ENCODE assay signal across 23 mouse cellular contexts in genomic region chr15:82944479-82945195, GRCm38 (mm10). TPM values are rescaled to one million over a fixed set of nuclear protein-coding genes. Genes with fewer than 3 reads are reported as not detected.
DNase-seq lines count a peak whose midpoint lies in the region; ATAC-seq and TF ChIP-seq lines count a peak whose summit lies in the region.
"Had no signal": no experiment of that assay in that cellular context is flagged by ENCODE, and none has a peak within 500 bp of the region (broad histone marks: within the 10 kb centered on the region; RNA-seq: fewer than 3 reads in every experiment).

No protein-coding gene starts in this region.

- H3K4me1 ChIP-seq in hindbrain, embryonic 14.5 days (replicated peaks; ENCODE audit: control insufficient read depth, insufficient read depth, low read length): peaks cover 41% of the 10 kb centered on the region
- H3K4me1 ChIP-seq in hindbrain, postnatal 0 days (ENCODE audit: insufficient read depth, low read length): peaks cover 26% of the 10 kb centered on the region
- peaks cover 12% of the 10 kb centered on the region for H3K4me1 ChIP-seq in lung, embryonic 14.5 days (ENCODE audit: insufficient read depth)
- peaks cover 54% of the 10 kb centered on the region for H3K4me1 ChIP-seq in stomach, embryonic 16.5 days (ENCODE audit: control insufficient read depth, insufficient read depth, low read length)

- no peak for TF ChIP-seq CTCF in hindbrain, postnatal 0 days (IDR thresholded peaks at IDR 0.05; ENCODE audit: low read depth)
- TF ChIP-seq CTCF in lung, embryonic 14.5 days (IDR thresholded peaks at IDR 0.05; ENCODE audit: low read depth): no peak

- H3K9ac ChIP-seq in hindbrain, embryonic 14.5 days: no peak overlapping the region
- no peak overlapping the region for H3K9ac ChIP-seq in hindbrain, postnatal 0 days (replicated peaks; ENCODE audit: low read length)
- H3K9ac ChIP-seq in lung, embryonic 14.5 days: no peak overlapping the region
- peak overlapping the region; percentile 37 for H3K9ac ChIP-seq in stomach, embryonic 16.5 days (ENCODE audit: low read length)
- H3K9ac ChIP-seq: hindbrain, embryonic 12.5 days; limb, embryonic 15.5 days; liver, embryonic 14.5 days; lung, embryonic 15.5 days; midbrain, embryonic 15.5 days had no signal

- no peaks in the 10 kb centered on the region for H3K9me3 ChIP-seq in hindbrain, embryonic 14.5 days (ENCODE audit: control insufficient read depth, low read length)
- H3K9me3 ChIP-seq in hindbrain, postnatal 0 days (ENCODE audit: low read length): no peaks in the 10 kb centered on the region
- no peaks in the 10 kb centered on the region for H3K9me3 ChIP-seq in lung, embryonic 14.5 days (ENCODE audit: low read depth, low read length)
- H3K9me3 ChIP-seq in stomach, embryonic 16.5 days (replicated peaks; ENCODE audit: control insufficient read depth, low read length): no peaks in the 10 kb centered on the region
- H3K9me3 ChIP-seq: hindbrain, embryonic 12.5 days; limb, embryonic 10.5 days; limb, embryonic 15.5 days; lung, embryonic 15.5 days; midbrain, embryonic 10.5 days; midbrain, embryonic 15.5 days had no signal

- H3K4me3 ChIP-seq in hindbrain, embryonic 14.5 days (replicated peaks; ENCODE audit: low read length): no peak overlapping the region
- no peak overlapping the region for H3K4me3 ChIP-seq in hindbrain, postnatal 0 days (ENCODE audit: low read length)
- no peak overlapping the region for H3K4me3 ChIP-seq in lung, embryonic 14.5 days (ENCODE audit: low read depth, low read length)
- H3K4me3 ChIP-seq in stomach, embryonic 16.5 days (replicated peaks; ENCODE audit: low read length): no peak overlapping the region
- H3K4me3 ChIP-seq: hindbrain, embryonic 12.5 days; limb, embryonic 10.5 days; limb, embryonic 15.5 days; lung, embryonic 15.5 days; midbrain, embryonic 10.5 days; midbrain, embryonic 15.5 days had no signal

- H3K27me3 ChIP-seq in hindbrain, embryonic 14.5 days (ENCODE audit: control insufficient read depth, insufficient read depth, low read length): peaks cover 14% of the 10 kb centered on the region; the same call in 1 of the 2 replicates
- no peaks in the 10 kb centered on the region for H3K27me3 ChIP-seq in hindbrain, postnatal 0 days (ENCODE audit: insufficient read depth, low read length)
- no peaks in the 10 kb centered on the region; the same call in 1 of the 2 replicates for H3K27me3 ChIP-seq in lung, embryonic 14.5 days (ENCODE audit: insufficient read depth, low read length)
- H3K27me3 ChIP-seq in stomach, embryonic 16.5 days (ENCODE audit: control insufficient read depth, insufficient read depth, low read length): no peaks in the 10 kb centered on the region
- H3K27me3 ChIP-seq: midbrain, embryonic 15.5 days had no signal

- H3K36me3 ChIP-seq in hindbrain, embryonic 14.5 days (replicated peaks; ENCODE audit: control insufficient read depth, insufficient read depth): no peaks in the 10 kb centered on the region
- no peaks in the 10 kb centered on the region for H3K36me3 ChIP-seq in hindbrain, postnatal 0 days (ENCODE audit: insufficient read depth, low read length)
- H3K36me3 ChIP-seq in lung, embryonic 14.5 days (ENCODE audit: insufficient read depth): no peaks in the 10 kb centered on the region
- H3K36me3 ChIP-seq in stomach, embryonic 16.5 days (ENCODE audit: control insufficient read depth, insufficient read depth, low read length): no peaks in the 10 kb centered on the region
- H3K36me3 ChIP-seq: hindbrain, embryonic 12.5 days; lung, embryonic 15.5 days; midbrain, embryonic 10.5 days; midbrain, embryonic 15.5 days had no signal

- no peak for ATAC-seq in hindbrain, embryonic 14.5 days (ENCODE audit: low FRiP score)
- no peak for ATAC-seq in hindbrain, postnatal 0 days
- peak; percentile 42; the same call in 1 of the 2 replicates for ATAC-seq in lung, embryonic 14.5 days (ENCODE audit: insufficient read depth)
- ATAC-seq in stomach, embryonic 16.5 days (ENCODE audit: insufficient read depth, low FRiP score): no peak
- ATAC-seq: CD4-positive, CD25-positive, alpha-beta regulatory T cell, adult 4 months; forebrain, embryonic 14.5 days; midbrain, embryonic 15.5 days had no signal

- H3K4me2 ChIP-seq in hindbrain, embryonic 14.5 days (replicated peaks): no peak overlapping the region
- H3K4me2 ChIP-seq in hindbrain, postnatal 0 days (ENCODE audit: low read depth, low read length): no peak overlapping the region
- H3K4me2 ChIP-seq in lung, embryonic 14.5 days: no peak overlapping the region
- no peak overlapping the region for H3K4me2 ChIP-seq in stomach, embryonic 16.5 days (ENCODE audit: low read depth, low read length)
- H3K4me2 ChIP-seq: hindbrain, embryonic 12.5 days; limb, embryonic 15.5 days; lung, embryonic 15.5 days; midbrain, embryonic 15.5 days had no signal

- 0 out of 2 replicates have a peak overlapping the region, but pooled peaks have one; percentile 20 for H3K27ac ChIP-seq in hindbrain, embryonic 14.5 days
- no peak overlapping the region for H3K27ac ChIP-seq in hindbrain, postnatal 0 days
- no peak overlapping the region for H3K27ac ChIP-seq in lung, embryonic 14.5 days (ENCODE audit: low read depth)
- H3K27ac ChIP-seq in stomach, embryonic 16.5 days (ENCODE audit: low read length): peak overlapping the region; percentile 48
- H3K27ac ChIP-seq: hindbrain, embryonic 12.5 days; limb, embryonic 10.5 days; limb, embryonic 15.5 days; liver, embryonic 14.5 days; lung, embryonic 15.5 days; midbrain, embryonic 10.5 days; midbrain, embryonic 15.5 days had no signal

- WGBS in hindbrain, embryonic 14.5 days: 73% methylated on average over 9 of the region's 9 CpGs
- WGBS in hindbrain, postnatal 0 days: 70% methylated on average over 9 of the region's 9 CpGs
- WGBS in lung, embryonic 14.5 days: 53% methylated on average over 9 of the region's 9 CpGs
- WGBS in stomach, embryonic 16.5 days: 45% methylated on average over 9 of the region's 9 CpGs

- DNase-seq in hindbrain, embryonic 14.5 days (ENCODE audit: low spot score): no peak
- no peak for DNase-seq in hindbrain, postnatal 0 days (ENCODE audit: low spot score)
- peak; percentile 62 for DNase-seq in lung, embryonic 14.5 days
- DNase-seq in lung, adult 18-20 months: no peak
- DNase-seq in adrenal gland, postnatal 36 days: peak; percentile 53 to 63
- DNase-seq in heart, postnatal 4 days: no peak
- DNase-seq: cerebellum, adult 8-10 months; cerebellum, postnatal 25 days; gastrocnemius, postnatal 14 days; heart, postnatal 14 days; layer of hippocampus, adult 9-11 months; right cerebral cortex, postnatal 4 days; thymus, postnatal 14 days had no signal

RNA-seq across cellular contexts. Expression of gene Tcf20, which starts 43.0 kb away (rescaled TPM):
- polyA plus RNA-seq in hindbrain, embryonic 14.5 days (2014; fragmentation: Nextera tagmentation; extraction: Ambion mirVana): 14.0 TPM in 2 replicates
- total RNA-seq in hindbrain, postnatal 0 days (2014; rRNA removed): 89.2 and 98.3 TPM in 2 replicates
- 8.6 and 8.8 TPM in 2 replicates for polyA plus RNA-seq in hindbrain, postnatal 0 days (2015; fragmentation: Nextera tagmentation; extraction: Ambion mirVana)
- 9.9 and 10.9 TPM in 2 replicates for polyA plus RNA-seq in lung, embryonic 14.5 days (2014; fragmentation: Nextera tagmentation; extraction: Ambion mirVana)
- 100 to 1,000 TPM in 1 of 2 experiments, 10 to 100 TPM in 1; 94.4 to 104 TPM for total RNA-seq in adrenal gland, postnatal 36 days (2021)
- 7.1 and 8.0 TPM in 2 replicates for polyA plus RNA-seq in stomach, embryonic 16.5 days (2015; fragmentation: Nextera tagmentation; extraction: Ambion mirVana)
- total RNA-seq in heart, postnatal 4 days (2021): 10 to 100 TPM; 71.1 to 78.7 TPM

Comparison
In these comparisons a context has a peak if more than half of its experiments do, and no peak if none do; other contexts are left out.
1. DNase-seq: peak in lung, embryonic 14.5 days (single experiment) and adrenal gland, postnatal 36 days (2 of 2); none in hindbrain, embryonic 14.5 days (single experiment), hindbrain, postnatal 0 days (single experiment), lung, adult 18-20 months (0 of 2) and heart, postnatal 4 days (single experiment).
2. H3K27ac ChIP-seq: peak in hindbrain, embryonic 14.5 days (single experiment) and stomach, embryonic 16.5 days (single experiment); none in hindbrain, postnatal 0 days (single experiment) and lung, embryonic 14.5 days (single experiment).